7 mouse cellular contexts compared by ENCODE assay signal in the genomic region with DNA sequence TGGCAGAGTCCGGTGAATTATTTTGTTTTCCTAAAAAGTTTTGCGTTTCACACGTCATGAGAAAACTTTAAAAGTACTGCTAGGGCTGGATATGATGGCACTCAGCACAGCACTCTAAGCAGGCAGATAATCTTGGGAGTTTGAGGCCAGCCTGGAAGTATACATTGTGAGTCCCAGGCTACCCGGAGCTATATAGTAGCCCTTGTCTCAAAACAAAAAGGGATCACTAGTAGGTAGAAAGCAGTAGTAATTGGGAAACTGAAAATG. TPM values are rescaled to one million over a fixed set of nuclear protein-coding genes. Genes with fewer than 3 reads are reported as not detected.
DNase-seq lines count a peak whose midpoint lies in the region; ATAC-seq lines count a peak whose summit lies in the region.

No protein-coding gene starts in this region.

- H3K9me3 ChIP-seq in lung, embryonic 16.5 days (ENCODE audit: control insufficient read depth, low read length): no peaks in the 10 kb centered on the region
- no peaks in the 10 kb centered on the region for H3K9me3 ChIP-seq in forebrain, embryonic 10.5 days
- H3K9me3 ChIP-seq in limb, embryonic 11.5 days (ENCODE audit: control insufficient read depth, low read length): no peaks in the 10 kb centered on the region
- H3K9me3 ChIP-seq in stomach, embryonic 14.5 days (ENCODE audit: control insufficient read depth, low read depth, low read length): no peaks in the 10 kb centered on the region

- no peak for ATAC-seq in lung, embryonic 16.5 days (ENCODE audit: low read depth)
- no peak for ATAC-seq in limb, embryonic 11.5 days (ENCODE audit: insufficient number of reproducible peaks, low FRiP score, low TSS enrichment, low read depth)
- ATAC-seq in stomach, embryonic 14.5 days (ENCODE audit: insufficient number of reproducible peaks, insufficient read depth, low FRiP score, low read depth): no peak

- no peaks in the 10 kb centered on the region for H3K36me3 ChIP-seq in lung, embryonic 16.5 days (ENCODE audit: control insufficient read depth, insufficient read depth, low read length)
- no peaks in the 10 kb centered on the region; the same call in 1 of the 2 replicates for H3K36me3 ChIP-seq in forebrain, embryonic 10.5 days (replicated peaks)
- H3K36me3 ChIP-seq in limb, embryonic 11.5 days (ENCODE audit: control insufficient read depth, insufficient read depth, low read length): no peaks in the 10 kb centered on the region
- H3K36me3 ChIP-seq in stomach, embryonic 14.5 days (ENCODE audit: control insufficient read depth, insufficient read depth, low read length): no peaks in the 10 kb centered on the region

- H3K27me3 ChIP-seq in lung, embryonic 16.5 days (ENCODE audit: control insufficient read depth, insufficient read depth, low read depth, low read length): no peaks in the 10 kb centered on the region
- H3K27me3 ChIP-seq in forebrain, embryonic 10.5 days (ENCODE audit: poor library complexity, severe bottlenecking): no peaks in the 10 kb centered on the region
- H3K27me3 ChIP-seq in limb, embryonic 11.5 days (ENCODE audit: control insufficient read depth, insufficient read depth, low read length): no peaks in the 10 kb centered on the region
- H3K27me3 ChIP-seq in stomach, embryonic 14.5 days (ENCODE audit: control insufficient read depth, insufficient read depth, low read length): no peaks in the 10 kb centered on the region

- no peak for DNase-seq in lung, postnatal 10 days
- DNase-seq in forebrain, embryonic 10.5 days (ENCODE audit: extremely low spot score, low spot score): no peak
- DNase-seq in limb, embryonic 11.5 days (ENCODE audit: low spot score): no peak
- DNase-seq in layer of hippocampus, postnatal 36 days: no peak
- DNase-seq in adrenal gland, postnatal 36 days: no peak

- H3K4me1 ChIP-seq in lung, embryonic 16.5 days (replicated peaks; ENCODE audit: control insufficient read depth, insufficient read depth, low read length): peaks cover 16% of the 10 kb centered on the region
- H3K4me1 ChIP-seq in forebrain, embryonic 10.5 days: peaks cover 44% of the 10 kb centered on the region
- peaks cover 3% of the 10 kb centered on the region; the same call in 1 of the 2 replicates for H3K4me1 ChIP-seq in limb, embryonic 11.5 days (ENCODE audit: control insufficient read depth, insufficient read depth, low read length)
- peaks cover 21% of the 10 kb centered on the region for H3K4me1 ChIP-seq in stomach, embryonic 14.5 days (ENCODE audit: control insufficient read depth, insufficient read depth, low read length)

- peak overlapping the region; percentile 76 for H3K4me3 ChIP-seq in lung, embryonic 16.5 days (ENCODE audit: low read length)
- H3K4me3 ChIP-seq in forebrain, embryonic 10.5 days: peak overlapping the region; percentile 82
- H3K4me3 ChIP-seq in limb, embryonic 11.5 days (ENCODE audit: low read depth, low read length): peak overlapping the region; percentile 88
- H3K4me3 ChIP-seq in stomach, embryonic 14.5 days (ENCODE audit: low read depth, low read length): peak overlapping the region; percentile 79

- 12% methylated on average over 4 of the region's 4 CpGs for WGBS in lung, embryonic 16.5 days
- WGBS in forebrain, embryonic 10.5 days: 25% methylated on average over 4 of the region's 4 CpGs
- 22% methylated on average over 4 of the region's 4 CpGs for WGBS in limb, embryonic 11.5 days
- WGBS in stomach, embryonic 14.5 days: 21% methylated on average over 4 of the region's 4 CpGs

- peak overlapping the region; percentile 93 for H3K27ac ChIP-seq in lung, embryonic 16.5 days (ENCODE audit: low read length)
- peak overlapping the region; percentile 93 for H3K27ac ChIP-seq in forebrain, embryonic 10.5 days
- H3K27ac ChIP-seq in limb, embryonic 11.5 days (replicated peaks; ENCODE audit: low read depth, low read length): peak overlapping the region; percentile 84
- peak overlapping the region; percentile 94 for H3K27ac ChIP-seq in stomach, embryonic 14.5 days (ENCODE audit: low read length)

- H3K9ac ChIP-seq in lung, embryonic 16.5 days (ENCODE audit: low read length): peak overlapping the region; percentile 77
- H3K9ac ChIP-seq in limb, embryonic 11.5 days (ENCODE audit: low read length): peak overlapping the region; percentile 64
- peak overlapping the region; percentile 73 for H3K9ac ChIP-seq in stomach, embryonic 14.5 days (replicated peaks; ENCODE audit: low read depth, low read length)

- H3K4me2 ChIP-seq in lung, embryonic 16.5 days (ENCODE audit: low read depth, low read length): peak overlapping the region; percentile 72
- peak overlapping the region; percentile 66 for H3K4me2 ChIP-seq in limb, embryonic 11.5 days (ENCODE audit: low read depth, severe bottlenecking)
- H3K4me2 ChIP-seq in stomach, embryonic 14.5 days (replicated peaks; ENCODE audit: low read depth, low read length): peak overlapping the region; percentile 70

RNA-seq across cellular contexts. Expression of gene Cdkl3, which starts 0.6 kb away (rescaled TPM):
- polyA plus RNA-seq in lung, embryonic 16.5 days (2015; fragmentation: Nextera tagmentation; extraction: Ambion mirVana): 7.8 and 9.4 TPM in 2 replicates
- 11.0 and 13.0 TPM in 2 replicates for polyA plus RNA-seq in forebrain, embryonic 10.5 days (2016; fragmentation: Nextera tagmentation; extraction: Ambion mirVana)
- 9.6 and 13.3 TPM in 2 replicates for polyA plus RNA-seq in limb, embryonic 11.5 days (2014; fragmentation: Nextera tagmentation; extraction: Ambion mirVana)
- polyA plus RNA-seq in stomach, embryonic 14.5 days (2014; fragmentation: Nextera tagmentation; extraction: Ambion mirVana): 9.3 TPM in 2 replicates
- total RNA-seq in layer of hippocampus, postnatal 36 days (2021): 10 to 100 TPM; 15.0 to 19.8 TPM
- 1 to 10 TPM; 3.3 to 4.8 TPM for total RNA-seq in adrenal gland, postnatal 36 days (2021)

RNA-seq across cellular contexts. Expression of gene Ube2b, which starts 2.9 kb away (rescaled TPM):
- polyA plus RNA-seq in lung, embryonic 16.5 days (2015; fragmentation: Nextera tagmentation; extraction: Ambion mirVana): 231 and 248 TPM in 2 replicates
- 199 TPM in 2 replicates for polyA plus RNA-seq in forebrain, embryonic 10.5 days (2016; fragmentation: Nextera tagmentation; extraction: Ambion mirVana)
- polyA plus RNA-seq in limb, embryonic 11.5 days (2014; fragmentation: Nextera tagmentation; extraction: Ambion mirVana): 170 and 191 TPM in 2 replicates
- polyA plus RNA-seq in stomach, embryonic 14.5 days (2014; fragmentation: Nextera tagmentation; extraction: Ambion mirVana): 152 and 155 TPM in 2 replicates
- total RNA-seq in layer of hippocampus, postnatal 36 days (2021): 100 to 1,000 TPM; 205 to 208 TPM
- total RNA-seq in adrenal gland, postnatal 36 days (2021): 100 to 1,000 TPM; 145 to 160 TPM

RNA-seq across cellular contexts. Expression of gene Cdkn2aipnl, which starts 36.0 kb away (rescaled TPM):
- 106 TPM in 2 replicates for polyA plus RNA-seq in lung, embryonic 16.5 days (2015; fragmentation: Nextera tagmentation; extraction: Ambion mirVana)
- polyA plus RNA-seq in forebrain, embryonic 10.5 days (2016; fragmentation: Nextera tagmentation; extraction: Ambion mirVana): 138 and 144 TPM in 2 replicates
- 129 and 139 TPM in 2 replicates for polyA plus RNA-seq in limb, embryonic 11.5 days (2014; fragmentation: Nextera tagmentation; extraction: Ambion mirVana)
- 86.8 and 96.2 TPM in 2 replicates for polyA plus RNA-seq in stomach, embryonic 14.5 days (2014; fragmentation: Nextera tagmentation; extraction: Ambion mirVana)
- total RNA-seq in layer of hippocampus, postnatal 36 days (2021): 10 to 100 TPM; 32.7 to 33.4 TPM
- total RNA-seq in adrenal gland, postnatal 36 days (2021): 10 to 100 TPM; 17.8 to 18.2 TPM
